Mouse (Mus musculus) brown adipose tissue, adult 24 weeks (tissue): ENCODE results near the gene Cdc73. TPM values are rescaled to one million over a fixed set of nuclear protein-coding genes. Genes with fewer than 3 reads are reported as not detected.

Experiments used
- H3K27ac ChIP-seq: fragments of 200-500 bp; replicated peaks from 2 replicates; pipeline ENCODE4 v1.5.1; 2012; ENCODE audit warnings: low read depth, mild to moderate bottlenecking, low read length
- H3K4me1 ChIP-seq: fragments of 200-500 bp; 2 replicates; pipeline ENCODE4 v1.6.1; 2012; ENCODE audit warnings: low read length, mixed read lengths; ENCODE audit not compliant: control insufficient read depth, insufficient read depth, insufficient read length
- H3K4me3 ChIP-seq: fragments of 200-500 bp; 2 replicates; pipeline ENCODE4 v1.5.1; 2012; ENCODE audit warnings: low read depth, mild to moderate bottlenecking, low read length, moderate library complexity; ENCODE audit not compliant: insufficient read depth
- polyA plus RNA-seq: library from polyadenylated mRNA; stranded (reverse); fragments of >200 nt; gene quantifications from 2 replicates; pipeline ENCODE4 v1.2.4, GENCODE M21; 2012; ENCODE audit not compliant: missing spikeins, insufficient read depth, insufficient read length

Cdc73 gene
- polyA plus RNA-seq, 1 experiment: 26.7 TPM

GRCm38 (mm10) chr1:143640650-143641407 lies 61.9 kb downstream of the Cdc73 start, which contains the start of gene B3galt2:
B3galt2 (plus strand) TSS chr1:143640664.
- H3K27ac ChIP-seq: peak within 1 kb of the TSS; percentile 37
- peak within 1 kb of the TSS; percentile 54 for H3K4me3 ChIP-seq
- H3K4me1 ChIP-seq: peaks cover under 1% of the 10 kb centered on the region; the same call in 1 of the 2 replicates

GRCm38 (mm10) chr1:143632854-143633587 lies 69.7 kb downstream of the Cdc73 start:
- Histone ChIP-seq H3K4me1 (no peaks in the 10 kb centered on the region; the same call in 1 of the 2 replicates), H3K4me3 (no peak overlapping the region), H3K27ac (peak overlapping the region; percentile 69)

- Histone ChIP-seq H3K4me1 (no peaks in the 10 kb centered on the region; the same call in 1 of the 2 replicates), H3K4me3 (no peak overlapping the region), H3K27ac (peak overlapping the region; percentile 83)
Measured at GRCm38 (mm10) chr1:143632361-143632760, 70.3 kb downstream of the Cdc73 start.

- Histone ChIP-seq H3K4me3 (no peak overlapping the region), H3K4me1 (no peaks in the 10 kb centered on the region; the same call in 1 of the 2 replicates), H3K27ac (peak overlapping the region; percentile 90)
Measured at GRCm38 (mm10) chr1:143631337-143631736, 71.4 kb downstream of the Cdc73 start.

- Histone ChIP-seq H3K4me3 (no peak overlapping the region), H3K27ac (no peak overlapping the region), H3K4me1 (no peaks in the 10 kb centered on the region)
Measured at GRCm38 (mm10) chr1:143622634-143623033, 80.1 kb downstream of the Cdc73 start.

- Histone ChIP-seq H3K4me1 (no peaks in the 10 kb centered on the region), H3K4me3 (no peak overlapping the region), H3K27ac (no peak overlapping the region)
Measured at GRCm38 (mm10) chr1:143621930-143622329, 80.8 kb downstream of the Cdc73 start.

GRCm38 (mm10) chr1:143619760-143620159 lies 82.9 kb downstream of the Cdc73 start:
- H3K4me3 ChIP-seq: no peak overlapping the region
- H3K27ac ChIP-seq: no peak overlapping the region
- H3K4me1 ChIP-seq: no peaks in the 10 kb centered on the region

GRCm38 (mm10) chr1:143612901-143613300 lies 89.8 kb downstream of the Cdc73 start:
- no peaks in the 10 kb centered on the region for H3K4me1 ChIP-seq
- H3K4me3 ChIP-seq: no peak overlapping the region
- H3K27ac ChIP-seq: no peak overlapping the region

- H3K27ac ChIP-seq: no peak overlapping the region
- H3K4me3 ChIP-seq: no peak overlapping the region
Measured at GRCm38 (mm10) chr1:143608911-143609310, 93.8 kb downstream of the Cdc73 start.

GRCm38 (mm10) chr1:143596864-143597263 lies 105.8 kb downstream of the Cdc73 start:
- no peak overlapping the region for H3K4me3 ChIP-seq

More at GRCm38 (mm10) chr1:143608911-143609310, 93.8 kb downstream of the Cdc73 start:
- H3K4me1 ChIP-seq: no peaks in the 10 kb centered on the region

GRCm38 (mm10) chr1:143576824-143577543 lies 125.7 kb downstream of the Cdc73 start:
- H3K27ac ChIP-seq: no peak overlapping the region
- H3K4me1 ChIP-seq: no peaks in the 10 kb centered on the region
- no peak overlapping the region for H3K4me3 ChIP-seq

More at GRCm38 (mm10) chr1:143596864-143597263, 105.8 kb downstream of the Cdc73 start:
- Histone ChIP-seq H3K4me1 (no peaks in the 10 kb centered on the region), H3K27ac (no peak overlapping the region)

- H3K27ac ChIP-seq: peak overlapping the region; percentile 44
- H3K4me1 ChIP-seq: peaks cover 4% of the 10 kb centered on the region; the same call in 1 of the 2 replicates
- no peak overlapping the region for H3K4me3 ChIP-seq
Measured at GRCm38 (mm10) chr1:143558235-143558634, 144.5 kb downstream of the Cdc73 start.

GRCm38 (mm10) chr1:143555533-143555932 lies 147.2 kb downstream of the Cdc73 start:
- peaks cover 4% of the 10 kb centered on the region; the same call in 1 of the 2 replicates for H3K4me1 ChIP-seq
- peak overlapping the region; percentile 29; the same call in 1 of the 2 replicates for H3K27ac ChIP-seq
- H3K4me3 ChIP-seq: no peak overlapping the region

GRCm38 (mm10) chr1:143554621-143555020 lies 148.1 kb downstream of the Cdc73 start:
- Histone ChIP-seq H3K4me1 (peaks cover 4% of the 10 kb centered on the region; the same call in 1 of the 2 replicates), H3K27ac (peak overlapping the region; percentile 45), H3K4me3 (no peak overlapping the region)
